Mouse (Mus musculus) thymus, adult 2 months (tissue): Measurements from ENCODE around the gene N4bp2l1.

ENCODE experiments used
- CTCF ChIP-seq: fragments of 200-500 bp; IDR thresholded peaks from 2 replicates; pipeline ENCODE4 v1.5.1; 2012; ENCODE audit warnings: mild to moderate bottlenecking, control low read depth, low read length, moderate library complexity, borderline replicate concordance; ENCODE audit not compliant: control insufficient read depth, poor library complexity, insufficient read depth; ENCODE audit errors: extremely low read depth
- POLR2A ChIP-seq: fragments of 200-500 bp; IDR thresholded peaks from 2 replicates; pipeline ENCODE4 v1.6.1; 2012; ENCODE audit warnings: mild to moderate bottlenecking, low read length, control low read depth, moderate library complexity; ENCODE audit not compliant: control insufficient read depth, poor library complexity, insufficient read depth; ENCODE audit errors: extremely low read depth

DNA sequence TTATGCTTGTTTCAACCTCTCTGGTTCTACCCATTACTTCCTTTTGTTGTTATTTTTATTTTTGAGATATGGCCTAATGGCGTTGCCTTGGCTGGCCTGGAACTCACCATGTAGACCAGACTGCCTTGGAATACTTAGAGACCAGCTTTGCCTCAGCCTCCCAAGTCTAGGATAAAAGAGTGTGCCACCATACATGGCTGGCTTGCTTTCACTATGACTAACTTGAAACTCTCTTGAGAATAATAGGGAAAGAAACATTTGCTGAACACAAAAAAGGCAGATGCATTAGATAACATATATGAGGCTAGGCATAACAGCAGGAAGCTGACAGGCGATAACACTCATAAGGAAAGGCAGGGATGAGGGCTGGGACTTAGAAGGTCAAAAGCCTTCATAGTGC lies 17.1 kb upstream of the N4bp2l1 start:
- TF ChIP-seq CTCF (no peak), POLR2A (no peak)
